Mouse (Mus musculus) liver, adult 2 months (tissue): Measurements from ENCODE around the gene Selp. TPM values are rescaled to one million over a fixed set of nuclear protein-coding genes. Genes with fewer than 3 reads are reported as not detected.

Experiments used
- DNase-seq: peaks from one replicate; pipeline ENCODE4 v3.0.0-alpha.2; 2011; ENCODE audit warnings: low read depth, low spot score; ENCODE audit errors: extremely low read depth
- H3K27ac ChIP-seq: fragments of 200-500 bp; replicated peaks from 2 replicates; pipeline ENCODE4 v1.5.1; 2012; ENCODE audit warnings: low read depth, mild to moderate bottlenecking, control low read depth, inconsistent platforms, low read length; ENCODE audit not compliant: insufficient read depth
- H3K27me3 ChIP-seq: fragments of 200-500 bp; 2 replicates; pipeline ENCODE4 v1.6.1; 2012; ENCODE audit warnings: mild to moderate bottlenecking, moderate library complexity, low read length, inconsistent platforms; ENCODE audit not compliant: control insufficient read depth, insufficient read depth
- H3K36me3 ChIP-seq: fragments of 200-500 bp; 2 replicates; pipeline ENCODE4 v1.6.1; 2012; ENCODE audit warnings: low read length, inconsistent platforms; ENCODE audit not compliant: control insufficient read depth, insufficient read depth
- H3K4me1 ChIP-seq: fragments of 200-500 bp; 2 replicates; pipeline ENCODE4 v1.6.1; 2011; ENCODE audit warnings: low read length; ENCODE audit not compliant: control insufficient read depth, insufficient read depth
- H3K4me3 ChIP-seq: fragments of 200-500 bp; 2 replicates; pipeline ENCODE4 v1.5.1; 2011; ENCODE audit warnings: low read depth, mild to moderate bottlenecking, control low read depth, low read length, moderate library complexity; ENCODE audit not compliant: insufficient read depth
- H3K79me2 ChIP-seq: fragments of 200-500 bp; 2 replicates; pipeline ENCODE4 v1.6.1; 2012; ENCODE audit warnings: inconsistent platforms, mild to moderate bottlenecking, low read length, moderate library complexity; ENCODE audit not compliant: control insufficient read depth, insufficient read depth
- H3K9ac ChIP-seq: fragments of 200-500 bp; 2 replicates; pipeline ENCODE4 v1.6.1; 2012; ENCODE audit warnings: low read depth, mild to moderate bottlenecking, control low read depth, inconsistent platforms, low read length
- CTCF ChIP-seq: fragments of 200-500 bp; IDR thresholded peaks from 2 replicates; pipeline ENCODE4 v1.5.1; 2011; ENCODE audit warnings: low read depth, low read length, control low read depth
- POLR2A ChIP-seq: fragments of 200-500 bp; IDR thresholded peaks from 2 replicates; pipeline ENCODE4 v1.6.1; 2011; ENCODE audit warnings: low read length, control low read depth; ENCODE audit not compliant: insufficient read depth; ENCODE audit errors: extremely low read depth
- WGBS: fragments of 180-500 bp; shearing (Covaris S2); methylation state at CpG from one replicate; pipeline ENCODE4 v1.1.7; 2018; 5-methylcytosine and 5-hydroxymethylcytosine counted together
- polyA plus RNA-seq: library from polyadenylated mRNA; depleted of rRNA; stranded (reverse); fragments of >200 nt; gene quantifications from 2 replicates; pipeline ENCODE4 v1.2.3, GENCODE M21; 2012
- total RNA-seq: library from RNA; depleted of rRNA; stranded (reverse); fragments of >200 nt; gene quantifications from 2 replicates; pipeline ENCODE4 v1.2.3, GENCODE M21; 2014

Gene Selp
- total and polyA plus RNA-seq, 2 experiments: 0.40 to 0.65 TPM

DNA sequence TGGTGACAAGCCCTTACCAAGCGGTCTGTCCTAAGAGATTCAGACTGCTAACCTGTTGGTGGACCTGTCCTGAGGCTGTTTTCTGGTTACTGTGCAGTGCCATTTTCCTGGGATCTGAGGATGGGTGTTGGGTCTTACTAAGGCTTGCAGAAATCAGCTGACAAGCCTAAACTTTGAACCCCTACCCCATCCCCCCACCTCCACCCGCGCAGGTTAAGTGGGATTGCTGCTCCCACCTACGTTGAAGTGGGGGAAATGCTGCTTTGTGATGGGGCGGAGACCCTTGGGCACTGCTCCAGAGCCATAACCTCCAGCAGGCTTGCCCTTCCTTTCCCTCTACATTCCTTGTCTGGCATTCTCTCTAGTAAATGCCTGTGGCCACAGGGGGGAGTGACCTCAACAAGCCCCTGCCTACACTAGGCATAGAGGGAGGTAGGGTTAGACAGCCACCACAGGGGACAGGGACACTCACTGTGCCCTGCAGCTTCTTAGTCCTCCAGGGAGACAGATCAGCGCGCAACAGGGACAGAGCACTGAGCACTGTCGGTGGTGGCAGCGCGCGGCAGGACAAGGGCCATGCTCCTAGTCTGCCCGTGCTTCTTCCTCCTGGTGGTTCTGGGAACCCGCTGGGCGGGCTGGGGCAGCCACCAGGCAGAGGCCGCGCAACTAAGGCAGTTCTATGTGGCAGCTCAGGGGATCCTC is 36.5 kb downstream of the Selp start, which contains the start of gene F5:
TSS of gene F5 (plus strand) at position 452 of the 702 bp plus-strand sequence.
- Histone ChIP-seq H3K27ac (peak within 1 kb of the TSS; percentile 93), H3K79me2 (peaks cover 6% of the 10 kb centered on the region; the same call in 1 of the 2 replicates), H3K9ac (peak within 1 kb of the TSS; percentile 86), H3K27me3 (no peaks in the 10 kb centered on the region), H3K4me1 (peaks cover 14% of the 10 kb centered on the region), H3K36me3 (peaks cover 14% of the 10 kb centered on the region), H3K4me3 (peak within 1 kb of the TSS; percentile 64)
- WGBS: 6% methylated on average over 16 of the region's 16 CpGs
- peak; percentile 82 for DNase-seq
- TF ChIP-seq CTCF (0 out of 2 replicates have a peak, but pooled peaks have one; percentile 4), POLR2A (peak; percentile 46; the same call in 1 of the 2 replicates)

DNA sequence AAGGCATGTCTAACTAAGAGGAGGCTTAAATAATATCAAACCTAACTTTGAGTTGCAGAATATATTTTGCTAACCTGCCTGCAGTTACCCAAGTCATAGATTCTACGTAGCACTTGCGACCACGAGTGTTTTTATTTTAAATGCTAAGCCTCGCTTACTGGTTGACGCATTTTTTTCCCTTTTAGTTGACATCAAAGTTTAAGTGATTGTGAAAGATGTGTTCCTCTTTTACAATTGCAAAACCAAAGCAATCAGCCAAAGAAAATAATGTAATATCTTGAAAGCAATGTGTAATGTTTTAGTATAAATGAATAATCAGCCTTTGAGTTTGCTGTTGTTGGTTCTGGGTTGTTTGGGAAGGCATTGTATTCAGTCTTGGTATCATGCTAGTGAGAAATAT is 37.8 kb downstream of the Selp start:
- Histone ChIP-seq H3K4me3 (peak overlapping the region; percentile 64; the same call in 1 of the 2 replicates), H3K27me3 (no peaks in the 10 kb centered on the region), H3K9ac (0 out of 2 replicates have a peak overlapping the region, but pooled peaks have one; percentile 38), H3K36me3 (peaks cover 18% of the 10 kb centered on the region), H3K4me1 (peaks cover 21% of the 10 kb centered on the region), H3K79me2 (peaks cover 6% of the 10 kb centered on the region; the same call in 1 of the 2 replicates), H3K27ac (peak overlapping the region; percentile 93)
- WGBS: 18% methylated on average over 5 of the region's 5 CpGs
- TF ChIP-seq POLR2A: no peak
- TF ChIP-seq CTCF: no peak
- DNase-seq: peak; percentile 93

DNA sequence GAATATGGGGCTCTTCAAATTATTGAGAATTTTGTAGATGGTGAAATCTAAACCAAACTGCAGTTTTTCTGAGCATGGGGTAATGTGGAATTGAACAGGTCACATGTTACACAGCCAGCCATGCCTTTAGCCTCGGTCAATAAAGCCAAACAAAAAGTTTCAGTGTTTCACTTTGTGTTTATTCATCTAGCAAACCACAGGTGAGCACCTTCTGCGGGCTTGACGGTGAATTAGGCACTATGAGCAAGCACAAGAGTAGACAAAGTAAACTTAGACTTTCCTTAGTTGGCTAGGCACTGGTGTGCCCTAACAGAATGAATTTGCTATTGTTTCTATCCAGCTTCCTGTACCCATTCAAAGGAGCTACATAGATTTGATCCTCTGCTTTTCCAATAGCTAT is 39.9 kb downstream of the Selp start:
- 25% methylated on average over 3 of the region's 3 CpGs for WGBS
- peaks cover 9% of the 10 kb centered on the region; the same call in 1 of the 2 replicates for H3K79me2 ChIP-seq
- no peak overlapping the region for H3K4me3 ChIP-seq
- peak; percentile 92 for DNase-seq
- peaks cover 26% of the 10 kb centered on the region for H3K36me3 ChIP-seq
- H3K9ac ChIP-seq: no peak overlapping the region
- H3K27me3 ChIP-seq: no peaks in the 10 kb centered on the region
- peaks cover 40% of the 10 kb centered on the region for H3K4me1 ChIP-seq
- H3K27ac ChIP-seq: peak overlapping the region; percentile 91
- TF ChIP-seq CTCF (no peak), POLR2A (no peak)

DNA sequence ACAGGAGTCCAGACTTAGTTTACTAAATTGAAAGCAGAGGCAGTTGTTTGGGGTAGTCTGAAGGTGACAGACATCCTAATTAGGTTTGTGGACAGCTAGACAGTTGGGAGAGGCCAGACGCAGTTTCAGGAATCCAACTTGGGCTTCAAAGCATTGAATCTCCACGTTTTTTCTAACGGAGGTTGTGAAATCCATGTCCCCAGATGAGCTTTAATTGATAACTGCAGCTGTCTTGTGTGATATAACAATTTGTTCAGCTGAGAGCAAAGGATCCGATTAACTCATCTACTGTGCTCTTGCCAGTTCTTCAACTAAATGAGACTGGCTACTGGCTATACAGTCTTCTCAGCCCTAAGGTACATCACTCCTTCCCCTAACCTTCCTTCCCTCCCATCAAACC is 43.5 kb downstream of the Selp start:
- TF ChIP-seq POLR2A: no peak
- no peak for TF ChIP-seq CTCF
- Histone ChIP-seq H3K9ac (peak overlapping the region; percentile 59), H3K27me3 (no peaks in the 10 kb centered on the region), H3K4me3 (no peak overlapping the region), H3K27ac (peak overlapping the region; percentile 85), H3K4me1 (peaks cover 57% of the 10 kb centered on the region), H3K36me3 (peaks cover 44% of the 10 kb centered on the region), H3K79me2 (peaks cover 8% of the 10 kb centered on the region; the same call in 1 of the 2 replicates)
- DNase-seq: peak; percentile 91
- 26% methylated on average over 4 of the region's 4 CpGs for WGBS

DNA sequence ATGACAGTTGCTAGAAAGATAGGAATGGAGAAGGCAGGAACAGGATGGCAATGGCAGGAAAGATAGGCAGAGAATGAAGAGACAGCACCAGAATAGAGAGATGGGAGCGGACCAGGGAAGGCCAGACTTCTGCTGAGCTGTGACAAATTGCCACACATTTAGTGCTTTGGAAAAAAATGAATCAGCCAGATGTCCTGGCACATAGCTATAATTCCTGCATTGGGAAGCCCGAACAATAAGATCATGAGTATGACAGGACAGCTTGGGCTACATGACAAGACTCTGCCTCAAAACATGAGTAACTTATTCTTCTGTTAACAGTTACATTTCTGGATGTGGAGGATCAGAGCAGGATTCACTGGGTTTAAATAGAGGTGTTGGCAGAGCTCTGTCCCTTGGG is 44.7 kb downstream of the Selp start:
- Histone ChIP-seq H3K4me3 (no peak overlapping the region), H3K36me3 (peaks cover 38% of the 10 kb centered on the region), H3K4me1 (peaks cover 56% of the 10 kb centered on the region), H3K27me3 (no peaks in the 10 kb centered on the region), H3K27ac (peak overlapping the region; percentile 85), H3K79me2 (peaks cover 8% of the 10 kb centered on the region; the same call in 1 of the 2 replicates), H3K9ac (no peak overlapping the region)
- no peak for DNase-seq
- TF ChIP-seq POLR2A (no peak), CTCF (no peak)
- WGBS: 90% methylated on average over 2 of the region's 2 CpGs

DNA sequence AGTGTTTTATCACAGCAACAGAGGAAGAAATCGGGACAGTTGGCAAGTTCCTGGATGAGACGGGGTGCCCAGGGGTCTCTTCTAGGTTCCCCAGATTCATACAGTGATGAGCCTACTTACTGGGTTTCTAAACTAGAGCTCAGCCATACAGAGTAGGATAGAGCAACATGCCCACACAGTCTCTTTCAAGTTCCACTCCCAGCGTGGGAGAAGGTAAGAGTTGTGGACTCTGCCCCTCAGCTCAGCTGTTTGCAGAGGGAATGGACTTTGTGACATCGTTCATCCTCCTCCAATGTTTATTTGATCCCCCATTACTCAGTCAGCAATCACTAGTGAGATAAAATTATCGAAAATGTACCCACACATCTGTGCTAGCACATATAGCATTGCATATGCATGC is 47.7 kb downstream of the Selp start:
- Histone ChIP-seq H3K4me1 (peaks cover 41% of the 10 kb centered on the region), H3K27me3 (no peaks in the 10 kb centered on the region), H3K27ac (peak overlapping the region; percentile 89), H3K36me3 (peaks cover 28% of the 10 kb centered on the region), H3K9ac (no peak overlapping the region; the same call in 1 of the 2 replicates), H3K79me2 (peaks cover 5% of the 10 kb centered on the region; the same call in 1 of the 2 replicates), H3K4me3 (no peak overlapping the region)
- WGBS: 19% methylated on average over 5 of the region's 5 CpGs
- TF ChIP-seq POLR2A: no peak
- no peak for TF ChIP-seq CTCF
- DNase-seq: peak; percentile 95
